Mouse (Mus musculus) ES-E14 (cell line): ENCODE measurements around the gene Pam.

Experiments used
- CHD2 ChIP-seq: IDR thresholded peaks from 2 replicates; pipeline ENCODE4 v1.6.1; 2014; ENCODE audit warnings: mild to moderate bottlenecking, low read depth, low read length, inconsistent platforms
- MAFK ChIP-seq: IDR thresholded peaks from 2 replicates; pipeline ENCODE4 v1.6.1; 2014; ENCODE audit warnings: mild to moderate bottlenecking, low read depth, low read length, inconsistent platforms; ENCODE audit not compliant: insufficient read depth
- ZC3H11A ChIP-seq: IDR thresholded peaks from 2 replicates; pipeline ENCODE4 v1.6.1; 2012; ENCODE audit warnings: low read depth, mild to moderate bottlenecking, inconsistent platforms, low read length, borderline replicate concordance
- ZNF384 ChIP-seq: IDR thresholded peaks from 2 replicates; pipeline ENCODE4 v1.6.1; 2012; ENCODE audit warnings: low read depth, low read length, inconsistent platforms

DNA sequence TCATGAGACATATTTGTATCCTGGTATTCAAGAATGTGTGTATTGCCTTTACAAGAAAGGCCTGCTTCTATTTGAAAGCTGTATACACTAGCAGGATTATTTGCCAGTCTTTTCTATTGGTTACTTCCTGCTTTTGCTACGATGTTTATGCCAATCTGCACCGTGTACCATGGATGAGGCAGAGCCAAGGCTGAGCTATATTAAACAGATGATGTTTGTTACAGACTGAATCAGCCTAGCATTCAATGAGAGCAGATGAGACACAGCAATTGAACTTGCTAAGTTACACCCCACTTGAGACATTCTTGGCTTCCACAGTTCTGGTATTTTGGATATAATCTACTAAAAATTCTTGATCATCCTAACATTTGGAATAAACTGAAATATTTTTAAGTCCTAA is 267.9 kb downstream of the Pam start:
- TF ChIP-seq ZNF384 (no peak), MAFK (no peak), ZC3H11A (no peak), CHD2 (no peak)
